Mouse (Mus musculus) urinary bladder, postnatal 4 days (tissue): Measurements from ENCODE around the gene P2rx1.

Experiments
- DNase-seq, 2 experiments: peaks; one replicate each; pipeline ENCODE4 v3.0.0; 2021 to 2022; ENCODE audit warnings: low spot score in 2 of 2

P2rx1 gene

GRCm38 (mm10) chr11:73023099-73023498, 24.2 kb downstream of the P2rx1 start:
- peak; percentile 66 to 75 for DNase-seq

DNA sequence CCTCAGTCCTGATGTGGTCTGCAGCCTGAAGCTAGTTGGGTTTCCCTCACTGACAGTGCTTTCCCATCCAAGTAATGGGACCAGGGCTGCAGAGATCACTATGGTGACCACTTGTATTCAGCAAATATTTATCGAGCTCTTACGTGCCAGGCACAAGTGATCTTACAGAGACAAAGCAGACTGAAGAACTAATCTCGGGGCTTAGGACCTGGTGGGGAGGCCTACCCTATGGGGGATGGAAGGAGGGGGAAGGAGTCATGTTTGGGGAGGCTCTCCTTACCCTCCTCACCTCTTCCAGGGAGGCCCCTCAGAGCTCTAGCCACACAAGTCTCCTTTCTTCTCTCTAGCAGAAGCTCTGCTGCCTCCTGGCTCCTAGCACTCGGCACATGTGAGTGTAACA, 24.9 kb downstream of the P2rx1 start:
- no peak for DNase-seq

DNA sequence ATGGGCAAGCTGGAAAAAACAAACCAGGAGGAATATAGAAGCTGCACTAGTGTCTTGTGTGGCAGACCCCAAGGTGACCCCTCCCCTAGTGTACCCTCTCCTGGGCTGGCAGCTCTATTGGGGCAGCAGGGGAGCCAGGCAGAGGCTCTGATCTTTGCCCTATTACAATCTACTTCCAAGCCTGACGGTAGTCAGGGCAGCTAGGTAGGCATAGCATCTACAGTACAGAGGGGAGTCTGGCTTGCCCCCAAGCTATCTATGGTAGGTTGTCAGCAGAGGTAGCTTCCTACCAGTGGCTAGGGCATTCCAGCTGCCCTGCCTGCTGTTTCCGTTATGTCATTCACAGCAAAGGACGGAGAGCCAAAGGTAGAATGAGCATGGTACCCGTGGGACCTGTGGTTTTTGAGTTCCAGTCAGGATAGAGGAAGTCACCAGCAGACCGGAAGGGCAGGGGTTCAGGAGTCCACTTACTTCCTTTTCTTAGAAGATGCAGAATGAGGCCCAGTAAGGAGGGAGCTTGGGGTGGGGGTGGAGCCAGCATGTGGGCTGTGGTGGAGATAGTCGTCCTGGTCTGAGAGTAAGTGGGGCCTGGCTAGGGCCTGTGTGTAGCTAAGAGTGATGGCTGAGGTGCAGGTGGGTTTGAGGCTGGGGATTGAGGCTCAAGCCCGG, 25.5 kb downstream of the P2rx1 start:
- no peak for DNase-seq

DNA sequence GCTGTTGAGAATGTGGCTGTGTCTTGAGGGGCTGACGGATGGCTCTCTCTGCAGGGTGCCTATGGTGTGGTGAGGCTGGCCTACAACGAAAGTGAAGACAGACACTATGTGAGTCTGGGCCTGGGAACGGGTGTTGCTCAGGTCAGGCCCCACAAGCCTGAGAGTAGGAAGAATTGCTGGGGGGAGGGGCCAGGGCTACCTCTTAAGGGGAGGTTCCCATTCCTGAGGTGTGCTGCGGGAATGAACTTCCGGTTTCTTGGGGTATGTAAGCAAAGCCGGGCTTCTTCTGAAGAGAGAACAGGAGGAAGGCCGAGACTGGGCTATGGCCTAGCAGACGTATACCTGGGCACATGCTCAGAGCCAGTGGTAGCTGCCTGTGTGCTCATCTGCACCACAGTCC, 28.1 kb downstream of the P2rx1 start:
- no peak for DNase-seq

- DNase-seq: peak; percentile 83 to 86
Observed at GRCm38 (mm10) chr11:73030821-73031498, 32.1 kb downstream of the P2rx1 start.

DNA sequence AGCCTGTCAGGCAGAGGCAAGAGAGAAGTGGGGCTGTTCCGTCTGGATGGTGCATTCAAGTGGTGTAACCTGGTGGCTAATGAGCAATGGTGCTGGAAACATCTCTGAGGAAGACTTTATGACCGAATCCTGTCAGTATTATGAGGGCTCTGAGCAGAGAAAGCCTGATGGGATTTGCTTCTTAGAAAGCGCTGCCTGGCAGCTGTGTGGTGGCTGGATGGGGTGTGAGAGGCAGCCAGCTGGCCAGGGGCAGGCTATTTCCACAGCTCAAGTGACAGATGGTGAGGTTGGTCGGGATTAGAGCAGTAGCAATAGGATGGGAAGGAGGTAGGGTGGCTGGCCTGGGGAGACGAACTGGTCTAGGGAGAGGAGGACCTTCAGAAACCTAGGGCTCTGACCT, 32.6 kb downstream of the P2rx1 start:
- no peak for DNase-seq

DNA sequence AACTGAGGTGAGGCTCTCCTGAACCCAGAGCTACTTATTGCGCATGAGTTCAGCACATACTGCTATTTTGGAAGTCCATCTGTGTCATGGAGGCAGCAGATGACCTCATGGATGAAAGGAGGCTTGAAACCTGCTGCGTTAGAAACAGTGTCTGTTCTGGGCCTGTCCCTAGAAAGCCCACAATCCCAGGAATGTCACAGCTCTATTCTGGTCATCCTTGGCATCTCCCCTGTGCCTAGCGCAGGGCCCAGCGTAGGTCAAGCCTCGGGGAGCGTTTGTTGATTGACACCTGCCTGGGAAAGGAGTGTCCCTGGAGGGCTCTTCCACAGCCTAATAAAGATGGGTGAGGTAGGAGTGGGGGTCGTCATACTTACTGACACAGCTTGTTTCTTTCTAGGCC, 37.2 kb downstream of the P2rx1 start:
- DNase-seq: no peak

DNA sequence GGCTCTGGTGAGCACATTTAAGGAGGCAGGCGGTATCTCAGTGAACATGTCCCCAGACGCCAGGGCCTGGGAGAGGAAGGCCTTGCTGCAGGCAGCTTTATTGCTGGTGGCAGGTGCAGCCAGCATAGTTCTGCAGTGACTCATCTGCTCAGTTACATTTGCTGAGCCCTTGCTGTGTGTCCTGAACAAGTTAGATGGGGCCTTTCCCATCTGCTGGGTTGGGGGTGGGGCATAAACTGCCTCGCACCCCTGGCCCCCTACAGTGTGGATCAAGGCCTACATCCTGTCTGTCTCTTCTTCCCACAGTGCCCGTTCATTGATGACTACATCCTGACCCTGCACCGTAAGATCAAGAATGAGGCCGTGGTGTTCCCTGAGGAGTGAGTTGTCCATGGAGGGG, 38.0 kb downstream of the P2rx1 start:
- DNase-seq: no peak

DNA sequence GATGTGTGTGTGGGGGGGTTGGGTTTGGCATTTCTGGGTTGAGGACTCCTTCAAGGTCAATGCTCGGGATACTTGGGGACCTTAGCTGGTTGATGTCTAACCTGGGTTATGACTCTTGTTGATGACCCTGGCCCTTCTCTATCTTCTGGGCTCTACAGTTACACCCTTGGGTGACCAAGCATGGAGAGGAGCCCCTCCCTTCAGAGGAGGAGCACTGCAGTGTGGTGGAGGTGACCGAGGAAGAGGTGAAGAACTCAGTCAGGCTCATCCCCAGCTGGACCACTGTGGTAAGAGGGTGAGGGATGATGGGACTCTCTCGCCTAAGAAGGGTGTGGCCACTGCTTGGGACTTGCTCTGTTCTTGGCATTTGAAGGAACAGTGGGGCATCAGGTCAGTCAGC, 38.8 kb downstream of the P2rx1 start:
- no peak for DNase-seq

GRCm38 (mm10) chr11:73039102-73039799, 40.3 kb downstream of the P2rx1 start:
- DNase-seq: no peak

DNA sequence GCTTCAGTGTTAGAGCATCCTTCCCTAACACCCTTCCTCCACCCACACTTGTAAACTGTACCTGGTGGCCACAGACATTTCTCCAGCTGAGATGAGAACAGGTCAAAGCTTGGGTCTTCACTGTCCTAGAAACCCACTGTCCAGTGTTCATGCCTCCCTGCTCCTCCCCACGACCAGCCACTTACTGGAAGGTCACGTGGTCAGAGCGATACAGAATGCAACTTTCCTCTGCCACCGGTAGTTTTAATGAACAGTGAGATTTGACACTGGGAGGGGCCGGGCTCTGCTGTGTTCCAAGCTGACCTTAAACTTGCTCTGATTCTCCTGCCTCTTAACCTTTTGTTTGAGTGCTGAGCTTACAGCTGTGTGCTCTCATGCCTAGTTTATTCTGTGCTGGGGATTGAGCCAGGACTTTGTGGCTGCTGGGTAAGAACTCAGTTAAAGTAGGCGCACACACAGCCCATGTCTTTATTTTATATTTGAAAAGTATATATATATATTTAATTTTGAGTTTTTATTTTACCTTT, 45.4 kb downstream of the P2rx1 start:
- DNase-seq: no peak

DNA sequence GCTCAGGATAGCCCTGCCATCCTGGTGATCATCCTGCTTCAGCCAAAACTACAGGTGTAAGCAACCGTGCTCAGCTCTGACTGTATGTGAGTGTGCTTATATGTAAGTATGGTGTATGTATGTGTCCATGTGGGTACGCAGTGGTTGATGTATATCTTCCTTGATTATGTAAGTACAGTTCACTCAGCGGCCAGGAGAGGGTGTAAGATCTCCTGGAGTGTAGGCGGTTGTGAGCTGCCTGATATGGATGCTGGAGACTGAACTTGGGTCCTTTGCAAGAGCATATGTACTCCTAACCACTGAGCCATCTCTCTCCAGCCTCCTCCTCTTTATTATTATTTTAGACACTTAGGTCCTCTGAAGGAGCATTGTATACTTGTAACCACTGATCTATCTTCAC, 45.9 kb downstream of the P2rx1 start:
- no peak for DNase-seq

- peak; percentile 92 to 95 for DNase-seq
Observed at GRCm38 (mm10) chr11:73047542-73047996, 48.7 kb downstream of the P2rx1 start, which contains the start of gene Ncbp3. Gene Ncbp3, plus strand, starts transcription at chr11:73047783.

DNA sequence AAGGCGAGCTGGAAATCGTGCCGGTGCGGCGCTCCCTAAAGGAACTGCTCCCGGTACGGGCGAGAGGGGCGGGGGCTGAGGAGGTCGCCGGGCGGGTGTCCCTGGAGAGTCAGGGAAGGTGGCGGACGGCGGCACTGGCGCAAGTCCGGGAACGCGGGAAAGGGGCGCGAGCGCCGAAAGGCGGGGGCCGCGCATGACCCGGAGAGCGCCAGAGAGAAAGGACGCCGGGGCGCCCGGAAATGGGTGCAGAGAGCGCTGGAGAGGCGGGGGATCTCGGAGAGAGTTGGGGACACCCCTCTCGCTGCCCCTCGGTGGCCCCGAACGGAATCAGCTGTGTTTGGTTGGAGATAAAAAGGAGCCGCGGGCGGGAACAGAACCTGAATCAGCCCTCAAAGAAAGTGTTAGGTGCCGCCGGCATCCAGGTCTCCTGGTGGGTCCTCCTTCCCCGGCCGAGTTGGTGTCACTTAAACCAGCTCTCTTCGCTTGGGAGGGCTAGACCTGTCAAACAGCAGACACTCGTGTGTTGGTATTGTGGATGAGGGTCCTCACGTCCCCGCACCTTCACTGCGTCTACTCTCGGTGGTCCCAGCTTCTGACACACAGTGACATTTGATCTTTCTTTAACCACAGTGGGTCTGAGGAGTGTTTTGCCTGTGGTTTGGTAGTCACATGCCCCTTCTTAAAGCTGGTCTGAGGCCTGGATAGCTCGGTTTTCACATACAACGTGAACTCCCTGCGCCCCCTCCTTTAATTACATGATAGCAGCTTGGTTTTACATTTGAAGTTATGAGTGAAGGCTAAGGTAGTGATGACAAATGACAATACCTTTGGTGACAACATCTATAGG, 49.4 kb downstream of the P2rx1 start:
- DNase-seq: no peak

- DNase-seq: peak; percentile 53 to 79
Observed at GRCm38 (mm10) chr11:73049335-73049734, 50.4 kb downstream of the P2rx1 start.

DNA sequence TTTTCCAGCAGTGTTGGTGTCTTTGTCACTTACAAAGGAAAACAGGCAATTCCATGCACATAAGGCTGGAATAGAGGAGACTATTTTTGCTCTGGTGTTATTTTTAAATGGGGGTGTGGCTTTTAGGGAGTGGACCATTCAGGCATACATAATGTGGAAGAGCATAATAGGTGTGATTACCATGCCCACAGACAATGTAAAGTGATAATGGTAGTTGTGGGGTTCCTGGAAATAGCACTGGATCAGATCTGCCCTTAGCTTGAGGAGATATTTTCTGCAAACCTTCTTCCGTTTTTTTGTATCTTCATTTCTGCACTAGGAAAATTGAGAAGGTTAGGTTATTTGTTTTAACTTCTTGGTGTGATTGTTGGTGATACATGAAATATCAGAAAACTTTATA, 53.9 kb downstream of the P2rx1 start:
- no peak for DNase-seq

DNA sequence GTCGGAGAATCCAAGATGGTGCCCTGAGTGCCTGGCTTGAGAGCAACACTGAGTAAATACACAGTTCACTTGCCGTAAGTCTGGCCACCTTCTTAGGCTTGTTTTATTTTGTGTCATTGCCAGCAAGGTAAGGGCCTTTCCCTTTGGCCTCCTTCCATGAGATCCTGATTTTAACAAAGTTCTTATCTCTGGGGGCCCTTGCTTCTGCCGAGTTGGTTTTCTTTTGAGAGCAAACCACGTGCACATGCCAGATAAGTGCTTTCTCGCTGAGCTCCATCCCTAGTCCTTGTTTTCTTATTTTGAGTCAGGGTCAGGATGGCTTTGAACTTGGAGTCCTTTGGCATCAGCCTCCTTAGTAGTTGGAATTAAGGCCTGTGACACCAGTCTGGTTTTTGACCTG, 58.8 kb downstream of the P2rx1 start:
- DNase-seq: no peak

- no peak for DNase-seq
Observed at GRCm38 (mm10) chr11:73059630-73060029, 60.7 kb downstream of the P2rx1 start.

- DNase-seq: no peak
Observed at GRCm38 (mm10) chr11:73061413-73061812, 62.5 kb downstream of the P2rx1 start.
